Mouse (Mus musculus): ENCODE data around the gene Trp53i11.

Trp53i11 gene

DNA sequence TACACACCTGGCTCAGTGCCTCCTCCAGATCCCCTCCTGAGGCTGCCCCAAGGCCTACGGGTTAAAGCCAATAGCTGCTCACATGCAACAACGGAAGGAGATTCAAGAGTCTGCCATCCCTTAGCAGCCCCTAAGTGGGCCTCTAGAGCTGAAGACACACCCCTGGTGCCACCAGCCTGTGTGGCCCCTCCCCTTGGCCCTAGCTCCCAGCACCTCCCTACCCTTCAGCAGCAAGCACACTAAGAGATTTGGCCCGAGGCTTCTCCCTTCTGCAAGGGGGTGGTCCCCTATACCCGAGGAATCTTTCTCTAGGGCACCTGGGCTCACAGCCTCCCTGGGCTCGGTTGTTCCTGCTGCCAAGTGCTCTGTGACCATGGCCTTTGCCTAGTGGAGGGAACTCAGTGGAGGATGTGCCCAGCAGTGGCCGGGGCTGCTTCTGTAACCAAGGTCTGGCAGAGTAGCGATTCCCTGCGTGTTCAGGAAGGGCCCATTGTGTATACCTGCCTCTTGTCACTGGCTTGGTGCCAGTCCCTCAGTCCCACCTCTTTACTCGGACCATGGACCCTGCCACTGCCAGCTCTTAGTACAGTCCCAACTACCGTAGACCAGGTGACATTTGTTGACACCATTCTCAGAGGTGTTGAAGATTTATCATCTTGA, 13.5 kb downstream of the Trp53i11 start:
- no peak for DNase-seq

DNA sequence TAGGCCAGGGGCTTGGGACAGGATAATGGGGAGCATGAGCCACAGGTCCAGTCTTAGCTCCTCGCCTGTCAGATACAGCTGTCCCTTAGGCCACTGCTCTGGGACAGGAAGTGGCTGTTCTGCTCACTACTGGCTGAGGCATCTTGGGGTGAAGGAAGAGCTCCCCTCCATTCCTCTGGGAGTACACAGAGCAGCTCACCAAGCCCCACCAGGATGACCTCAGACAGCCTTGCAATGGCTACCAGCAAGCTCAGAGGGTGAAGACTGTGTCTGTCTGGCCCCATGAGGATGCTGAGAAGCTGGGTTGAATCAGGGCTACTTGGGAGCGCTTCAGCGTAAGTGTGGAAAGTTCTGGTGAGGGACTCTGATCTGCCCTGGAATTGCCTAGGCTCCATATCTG, 14.6 kb downstream of the Trp53i11 start:
- DNase-seq = no peak

- no peak for DNase-seq
These were observed 15.4 kb downstream of the Trp53i11 start for GRCm38 (mm10) chr2:93202782-93203181.

DNA sequence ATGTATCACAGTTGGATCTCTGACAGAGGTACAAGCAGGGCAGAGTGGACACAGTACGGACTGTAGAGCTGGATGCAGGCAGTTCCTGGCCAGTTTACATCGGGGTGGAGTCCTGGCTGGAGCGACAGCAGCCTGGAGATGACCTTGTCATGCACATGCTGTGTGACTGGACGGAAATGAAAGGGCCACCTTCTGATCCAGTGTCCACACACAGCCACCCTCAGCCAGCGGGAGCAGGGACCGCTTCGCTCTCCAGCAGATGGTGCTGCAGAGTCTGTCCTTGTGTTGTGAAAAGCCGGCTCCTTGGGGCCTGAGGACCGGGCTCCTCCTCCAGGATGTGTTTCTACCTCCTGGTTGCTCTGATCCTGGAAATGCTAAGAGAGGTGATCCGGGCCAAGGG, 16.3 kb downstream of the Trp53i11 start:
- peak; percentile 70 to 85 for DNase-seq

GRCm38 (mm10) chr2:93204571-93204970, 17.2 kb downstream of the Trp53i11 start:
- DNase-seq = no peak

DNA sequence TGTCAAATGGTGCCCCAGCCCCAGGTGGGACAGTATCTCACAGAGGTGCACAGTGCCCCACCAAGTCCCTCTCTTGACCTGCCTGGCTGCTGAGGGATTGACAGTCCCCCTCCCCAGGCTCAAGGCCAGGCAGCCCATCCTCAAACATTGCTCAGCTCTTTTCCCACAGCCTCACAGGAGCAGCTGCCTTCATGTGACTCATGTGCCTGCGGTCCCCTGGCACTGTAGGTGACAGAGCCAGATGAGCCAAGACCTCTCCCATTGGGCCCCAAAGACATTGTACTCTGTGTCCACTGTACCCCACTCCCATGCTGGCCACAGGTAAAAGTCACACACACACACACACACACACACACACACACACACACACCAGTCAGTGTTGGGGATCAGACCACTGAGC, 18.8 kb downstream of the Trp53i11 start:
- no peak for DNase-seq

DNA sequence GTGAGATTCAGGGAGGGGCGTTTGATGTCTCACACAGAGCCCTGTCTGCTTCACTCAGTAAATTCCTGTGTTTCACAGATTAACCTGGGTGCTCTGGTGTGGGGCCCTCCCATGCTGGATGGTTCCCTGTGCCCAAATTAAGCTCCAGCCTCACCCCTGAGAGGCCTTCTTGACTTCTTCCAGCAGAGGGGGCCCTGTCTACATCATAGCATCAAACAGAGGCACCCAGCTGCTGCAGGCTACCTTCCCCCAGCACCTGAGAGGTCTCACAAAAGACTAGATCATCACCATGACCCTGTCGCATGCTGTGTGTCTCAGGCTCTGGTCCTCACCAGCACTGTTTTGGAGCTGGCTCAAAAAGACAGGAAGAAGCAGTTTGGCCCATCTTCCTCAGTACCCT, 25.0 kb downstream of the Trp53i11 start:
- DNase-seq = no peak

- no peak for DNase-seq
These were observed 25.5 kb downstream of the Trp53i11 start for GRCm38 (mm10) chr2:93212865-93213264.

DNA sequence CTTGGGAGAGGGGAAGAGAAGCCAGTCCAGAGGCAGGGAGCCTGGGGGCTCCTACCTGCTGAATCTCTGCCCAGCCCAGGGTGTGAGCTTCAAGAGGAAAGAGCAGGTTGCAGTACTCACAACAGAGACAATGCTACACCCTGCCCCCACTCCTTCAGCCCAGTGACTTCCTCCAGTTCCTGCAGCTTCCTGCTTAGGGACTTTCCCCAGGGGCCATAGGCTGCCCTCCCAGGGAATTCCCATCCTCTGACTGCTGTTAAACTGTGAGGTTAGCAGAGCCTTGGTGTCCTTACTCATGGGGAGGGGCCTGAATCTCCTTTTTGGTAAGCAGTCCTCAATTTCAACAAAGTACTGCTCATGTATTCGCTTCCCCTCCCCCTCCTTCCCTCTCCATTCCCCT, 26.8 kb downstream of the Trp53i11 start:
- DNase-seq = peak; percentile 45 to 62

GRCm38 (mm10) chr2:93215790-93216189, 28.4 kb downstream of the Trp53i11 start:
- no peak for DNase-seq

DNA sequence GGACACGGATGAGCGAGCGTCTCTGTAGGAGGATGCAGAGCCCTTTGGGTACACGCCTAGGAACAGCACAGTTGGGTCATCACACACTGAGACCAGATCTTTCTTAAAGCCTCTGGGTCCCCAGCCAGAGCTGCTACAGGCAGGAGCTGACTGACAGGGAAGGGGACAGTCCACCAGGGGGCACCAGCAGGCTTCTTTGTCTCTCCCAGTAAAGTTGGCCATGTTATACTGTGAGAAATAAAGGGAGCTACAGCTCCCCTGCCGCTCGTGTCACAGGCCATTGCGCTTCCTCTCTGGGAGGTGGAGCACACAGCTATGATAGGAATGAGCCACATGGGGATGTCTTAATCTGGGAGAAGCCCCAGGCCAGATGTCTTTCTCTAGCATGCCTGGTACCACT, 29.7 kb downstream of the Trp53i11 start:
- DNase-seq = peak; percentile 87 to 96

DNA sequence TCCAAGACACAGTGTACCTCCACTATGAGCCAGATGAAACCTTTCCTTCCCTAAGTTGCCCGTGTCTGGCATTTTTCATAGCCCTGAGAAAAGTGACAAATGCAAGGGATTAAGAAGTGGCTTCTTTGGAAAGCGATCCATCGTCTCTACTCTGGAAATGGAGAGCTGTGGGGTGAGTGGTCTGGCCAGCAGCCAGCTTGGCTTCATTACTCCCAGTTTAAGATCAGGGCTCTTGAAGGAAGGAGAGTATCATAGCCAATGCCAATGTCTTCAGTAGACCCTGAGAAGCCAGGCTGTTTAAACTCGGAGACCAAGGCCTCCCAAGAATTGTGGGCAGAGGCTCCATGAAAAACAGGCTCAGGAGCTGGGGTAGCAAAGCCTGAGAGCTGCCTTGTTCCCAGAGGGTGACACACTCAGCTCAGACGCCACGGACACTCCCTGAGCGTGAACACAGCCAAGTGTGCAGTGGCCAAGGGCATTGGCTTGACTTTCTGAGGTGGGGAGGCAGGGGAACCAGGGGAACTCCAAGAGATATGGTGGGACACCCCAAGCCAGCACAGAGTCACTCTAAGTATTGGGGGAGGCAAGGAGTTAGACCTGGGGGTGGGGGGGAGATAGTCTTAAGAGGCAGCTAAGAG, 31.1 kb downstream of the Trp53i11 start:
- DNase-seq = no peak

GRCm38 (mm10) chr2:93219576-93219975, 32.2 kb downstream of the Trp53i11 start:
- DNase-seq = no peak

DNA sequence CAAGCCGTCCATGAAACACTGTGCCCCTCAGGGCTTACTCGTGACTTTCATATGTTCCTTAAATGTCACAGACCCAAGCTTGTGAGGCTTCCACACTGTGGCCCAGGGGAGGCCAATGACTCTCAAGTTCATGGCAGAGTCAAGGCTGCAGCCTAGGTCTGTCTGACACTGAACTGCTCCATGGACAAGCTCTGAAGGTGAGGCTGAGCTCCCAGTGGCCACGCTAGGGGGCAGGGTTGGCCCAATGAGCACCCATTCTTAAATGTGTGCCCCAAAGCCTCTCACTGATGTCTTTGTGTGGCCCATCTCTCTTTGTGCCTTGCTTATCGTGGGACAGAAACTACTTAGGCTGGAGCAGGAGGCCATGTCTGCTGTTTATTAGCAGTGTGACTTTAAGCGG, 33.1 kb downstream of the Trp53i11 start:
- peak in 1 of 2 experiments; percentile 42 for DNase-seq

GRCm38 (mm10) chr2:93223463-93223862, 36.1 kb downstream of the Trp53i11 start:
- DNase-seq = peak in 1 of 2 experiments; percentile 42

GRCm38 (mm10) chr2:93226606-93227595, 39.6 kb downstream of the Trp53i11 start:
- peak; percentile 85 to 97 for DNase-seq

GRCm38 (mm10) chr2:93227713-93228479, 40.5 kb downstream of the Trp53i11 start:
- DNase-seq = peak; percentile 30 to 34

DNA sequence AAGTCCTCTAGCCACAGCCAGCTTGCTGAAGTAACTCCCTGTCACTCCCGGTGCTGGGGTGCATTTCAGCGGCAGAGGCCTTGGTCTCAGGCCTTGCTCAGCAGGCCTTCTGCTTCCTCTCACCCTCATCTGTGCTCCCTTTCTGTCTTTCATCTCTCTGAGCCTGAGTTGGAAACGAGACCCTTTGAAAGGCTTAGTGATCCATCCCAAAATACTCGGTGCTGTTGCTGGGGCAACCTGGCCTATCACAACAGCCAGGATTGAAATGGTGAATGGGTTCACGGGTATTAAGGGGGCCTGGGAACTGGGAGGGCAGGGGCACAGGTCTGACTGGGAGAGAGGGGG, 41.1 kb downstream of the Trp53i11 start:
- DNase-seq = no peak

DNA sequence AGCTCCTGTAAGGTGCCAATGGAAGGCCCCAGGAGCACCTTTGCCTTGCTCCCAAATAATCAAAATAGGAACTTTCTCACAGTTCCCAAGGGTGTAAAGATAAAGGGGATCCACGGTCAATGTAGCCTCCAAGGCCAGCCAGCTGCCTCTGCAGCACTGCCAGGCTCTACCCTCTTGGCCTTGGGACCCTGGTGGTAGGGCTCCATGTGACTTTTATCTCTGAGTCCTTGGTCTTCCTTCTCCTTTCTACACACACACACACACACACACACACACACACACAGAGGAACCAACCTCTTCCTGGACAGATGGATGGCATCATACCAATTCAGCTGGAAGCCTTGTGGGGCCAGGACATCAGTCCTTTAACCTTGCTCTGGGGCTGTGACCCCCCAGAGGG, 44.8 kb downstream of the Trp53i11 start:
- DNase-seq = no peak

DNA sequence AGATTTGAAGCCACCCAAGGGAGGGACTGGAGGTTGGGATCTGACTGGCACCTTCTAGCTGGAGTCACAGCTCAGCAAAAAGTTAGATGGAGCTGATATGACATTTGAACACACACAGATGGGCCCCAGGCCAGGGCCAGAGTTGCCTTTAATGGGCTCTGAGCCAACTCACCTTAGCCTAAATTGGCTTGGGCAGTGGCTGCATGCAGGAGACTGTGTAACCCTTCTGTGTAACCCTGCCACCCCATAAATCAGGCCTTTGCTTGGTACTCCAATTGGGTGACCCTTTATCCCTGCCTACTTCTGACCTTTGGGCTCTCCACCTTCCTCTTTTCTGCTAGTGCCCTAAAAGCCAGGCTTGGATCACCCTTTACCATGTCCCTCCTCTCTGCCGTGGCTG, 49.7 kb downstream of the Trp53i11 start:
- peak; percentile 70 for DNase-seq

- DNase-seq = no peak
These were observed 51.5 kb downstream of the Trp53i11 start for GRCm38 (mm10) chr2:93238864-93239263.

DNA sequence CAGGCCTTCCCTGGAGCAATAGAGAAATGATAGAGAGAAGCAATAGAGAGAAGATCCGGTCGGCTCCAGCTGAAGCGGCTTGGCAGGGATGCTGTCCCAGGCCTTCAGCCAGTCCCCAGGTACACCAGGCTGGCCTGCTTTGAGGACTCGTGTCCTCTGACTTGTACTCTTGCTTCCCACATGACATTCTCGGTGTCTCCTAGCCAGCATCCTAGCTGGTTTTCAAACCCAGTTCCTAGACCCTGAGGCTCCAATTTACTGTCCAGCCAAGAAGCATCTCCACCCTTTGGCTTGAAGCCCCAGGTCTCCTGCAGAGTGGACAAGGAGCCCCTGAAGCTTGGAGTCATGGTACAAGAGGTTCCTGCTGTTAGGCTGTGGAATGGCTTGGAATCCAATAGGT, 54.8 kb downstream of the Trp53i11 start:
- no peak for DNase-seq
